Mouse (Mus musculus) small intestine, adult 2 months (tissue): ENCODE measurements at regions not wholly inside any gene's neighbourhood (a gene's known extent, or its start where the extent isn't known, plus 50 kb on each side); places are given as distances from the start of the nearest gene placed in this dataset.

ENCODE experiments used
- CTCF ChIP-seq: fragments of 200-500 bp; IDR thresholded peaks from 2 replicates; pipeline ENCODE4 v1.5.1; 2012; ENCODE audit warnings: low read depth, mild to moderate bottlenecking, control low read depth, inconsistent platforms, low read length, moderate library complexity, mixed read lengths; ENCODE audit not compliant: insufficient replicate concordance, insufficient read length; ENCODE audit errors: extremely low read depth
- POLR2A ChIP-seq: fragments of 200-500 bp; IDR thresholded peaks from 2 replicates; pipeline ENCODE4 v1.6.1; 2012; ENCODE audit warnings: low read depth, mild to moderate bottlenecking, control low read depth, inconsistent platforms, low read length, moderate library complexity

DNA sequence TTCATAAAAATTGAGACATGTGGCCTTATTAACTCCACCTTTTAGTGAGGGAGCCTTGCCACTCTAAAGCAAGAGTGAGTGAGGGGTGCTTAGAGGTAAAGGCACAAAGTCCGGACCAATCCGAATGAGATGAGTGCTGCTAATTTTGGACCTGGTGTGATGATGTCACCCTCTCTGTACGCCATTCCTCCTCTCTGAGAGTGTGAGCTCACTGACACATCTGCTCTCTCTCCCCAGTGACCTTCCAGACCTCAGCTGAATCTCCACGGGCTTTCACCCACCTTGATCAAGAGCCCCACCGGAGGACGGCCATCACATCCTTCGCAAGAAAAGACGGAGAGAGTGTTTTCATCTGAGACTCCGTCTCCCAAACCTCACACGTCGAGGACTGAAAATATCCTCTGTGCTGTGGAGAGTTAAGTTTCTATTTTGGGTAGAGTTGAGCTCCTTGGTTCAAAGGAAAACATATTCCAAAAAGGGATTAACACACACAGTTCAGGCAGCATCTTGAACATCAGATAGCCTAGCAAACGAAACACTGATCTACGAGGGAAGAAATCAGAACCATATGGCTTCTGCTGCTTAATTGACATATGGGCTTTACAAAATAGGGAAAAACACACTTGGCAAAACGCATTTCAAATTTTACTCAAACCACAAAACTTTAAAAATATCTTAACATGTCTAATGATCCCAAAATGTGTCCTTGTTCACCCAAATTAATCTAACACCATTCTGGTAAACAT, 96.2 kb upstream of the 3110018I06Rik start:
- TF ChIP-seq CTCF (no peak), POLR2A (no peak)
